Mouse (Mus musculus) C2C12 (cell line): ENCODE results near the gene Tmem121b.

ENCODE experiments used
- CEBPB ChIP-seq: IDR thresholded peaks from one replicate; pipeline ENCODE4 v1.6.1; 2011; ENCODE audit warnings: low read depth, mild to moderate bottlenecking, control low read depth, moderate library complexity
- CTCF ChIP-seq: IDR thresholded peaks from one replicate; pipeline ENCODE4 v1.5.1; 2011; ENCODE audit not compliant: control insufficient read depth, insufficient read depth, insufficient read length
- MAX ChIP-seq: IDR thresholded peaks from one replicate; pipeline ENCODE4 v1.6.1; 2011; ENCODE audit warnings: mild to moderate bottlenecking, control low read depth
- MYOD1 ChIP-seq: IDR thresholded peaks from one replicate; pipeline ENCODE4 v1.6.1; 2011; ENCODE audit warnings: low read depth; ENCODE audit not compliant: control insufficient read depth, insufficient read length
- MYOG ChIP-seq: IDR thresholded peaks from one replicate; pipeline ENCODE4 v1.6.1; 2011; ENCODE audit not compliant: control insufficient read depth, insufficient read length; ENCODE audit errors: extremely low read depth
- USF1 ChIP-seq: IDR thresholded peaks from one replicate; pipeline ENCODE4 v1.6.1; 2011; ENCODE audit warnings: low read depth, mild to moderate bottlenecking, control low read depth, moderate library complexity

- TF ChIP-seq CTCF: no peak
- no peak for TF ChIP-seq MYOG
- TF ChIP-seq USF1: no peak
- TF ChIP-seq MYOD1: no peak
- TF ChIP-seq MAX: no peak
- no peak for TF ChIP-seq CEBPB
These were observed 40.1 kb downstream of the Tmem121b start for GRCm38 (mm10) chr6:120453556-120453955.
